Mouse (Mus musculus): ENCODE measurements around the gene Hipk2.

Hipk2 gene

GRCm38 (mm10) chr6:38795096-38795816 is 80.7 kb downstream of the Hipk2 start:
- no peak for DNase-seq (ENCODE audit: extremely low spot score)

- no peak for DNase-seq (ENCODE audit: extremely low spot score)
Observed at GRCm38 (mm10) chr6:38792966-38793365, 83.0 kb downstream of the Hipk2 start.

GRCm38 (mm10) chr6:38789221-38789810 is 86.6 kb downstream of the Hipk2 start:
- no peak for DNase-seq (ENCODE audit: extremely low spot score)

- DNase-seq (ENCODE audit: extremely low spot score) = no peak
Observed at GRCm38 (mm10) chr6:38787811-38788509, 88.0 kb downstream of the Hipk2 start.

GRCm38 (mm10) chr6:38787134-38787533 is 88.8 kb downstream of the Hipk2 start:
- no peak for DNase-seq (ENCODE audit: extremely low spot score)

GRCm38 (mm10) chr6:38785747-38786146 is 90.2 kb downstream of the Hipk2 start:
- no peak for DNase-seq (ENCODE audit: extremely low spot score)

GRCm38 (mm10) chr6:38779411-38779810 is 96.6 kb downstream of the Hipk2 start:
- no peak for DNase-seq (ENCODE audit: extremely low spot score)

GRCm38 (mm10) chr6:38778887-38779286 is 97.1 kb downstream of the Hipk2 start:
- no peak for DNase-seq (ENCODE audit: extremely low spot score)

GRCm38 (mm10) chr6:38776000-38776584 is 99.9 kb downstream of the Hipk2 start:
- no peak for DNase-seq (ENCODE audit: extremely low spot score)

- DNase-seq (ENCODE audit: extremely low spot score) = no peak
Observed at GRCm38 (mm10) chr6:38772836-38773518, 103.0 kb downstream of the Hipk2 start.

GRCm38 (mm10) chr6:38771061-38771667 is 104.8 kb downstream of the Hipk2 start:
- DNase-seq (ENCODE audit: extremely low spot score) = peak; percentile 14

- no peak for DNase-seq (ENCODE audit: extremely low spot score)
Observed at GRCm38 (mm10) chr6:38769627-38770026, 106.3 kb downstream of the Hipk2 start.

GRCm38 (mm10) chr6:38762588-38763265 is 113.2 kb downstream of the Hipk2 start:
- DNase-seq (ENCODE audit: extremely low spot score) = no peak

GRCm38 (mm10) chr6:38762006-38762405 is 114.0 kb downstream of the Hipk2 start:
- DNase-seq (ENCODE audit: extremely low spot score) = no peak

- DNase-seq (ENCODE audit: extremely low spot score) = peak; percentile 38
Observed at GRCm38 (mm10) chr6:38760911-38761706, 114.9 kb downstream of the Hipk2 start.

- peak; percentile 16 for DNase-seq (ENCODE audit: extremely low spot score)
Observed at GRCm38 (mm10) chr6:38759922-38760620, 115.9 kb downstream of the Hipk2 start.

GRCm38 (mm10) chr6:38759186-38759585 is 116.8 kb downstream of the Hipk2 start:
- no peak for DNase-seq (ENCODE audit: extremely low spot score)

- no peak for DNase-seq (ENCODE audit: extremely low spot score)
Observed at GRCm38 (mm10) chr6:38757597-38757996, 118.4 kb downstream of the Hipk2 start.

- DNase-seq (ENCODE audit: extremely low spot score) = no peak
Observed at GRCm38 (mm10) chr6:38756968-38757367, 119.0 kb downstream of the Hipk2 start.

All from embryo, embryonic 9.5 days (tissue).